Mouse (Mus musculus) left cerebral cortex, adult 8-10 months (tissue): Measurements from ENCODE around the gene Bdh1. TPM values are rescaled to one million over a fixed set of nuclear protein-coding genes. Genes with fewer than 3 reads are reported as not detected.
"Not testable (repeated sequence)": the region's sequence is repeated elsewhere in the genome, so short reads cannot be mapped to it uniquely, and the experiment has no call there.

Source experiments
- DNase-seq, 2 experiments: peaks; one replicate each; pipeline ENCODE4 v3.0.0; 2022; ENCODE audit warnings: low spot score in 2 of 2
- total RNA-seq, 4 experiments: library from RNA; stranded (reverse); gene quantifications; 2 replicates each; pipeline ENCODE4 v1.2.4; 2022

The Bdh1 gene
- total RNA-seq, 4 experiments from 2014 or later: 97.0 to 119 (median 97.8) TPM

- DNase-seq: no peak
These were observed 40.1 kb downstream of the Bdh1 start for GRCm38 (mm10) chr16:31462113-31462687.

- DNase-seq: no peak
These were observed 42.9 kb downstream of the Bdh1 start for GRCm38 (mm10) chr16:31464953-31465352.

- no peak for DNase-seq
These were observed 43.5 kb downstream of the Bdh1 start for GRCm38 (mm10) chr16:31465630-31466029.

GRCm38 (mm10) chr16:31466106-31466505 is 44.0 kb downstream of the Bdh1 start:
- no peak for DNase-seq

GRCm38 (mm10) chr16:31470819-31471218 is 48.7 kb downstream of the Bdh1 start:
- DNase-seq: not testable (repeated sequence)

GRCm38 (mm10) chr16:31471994-31472393 is 49.9 kb downstream of the Bdh1 start:
- DNase-seq: no peak

GRCm38 (mm10) chr16:31473226-31473625 is 51.1 kb downstream of the Bdh1 start:
- DNase-seq: no peak

- DNase-seq: no peak
These were observed 53.3 kb downstream of the Bdh1 start for GRCm38 (mm10) chr16:31475123-31475968.

- DNase-seq: no peak
These were observed 55.0 kb downstream of the Bdh1 start for GRCm38 (mm10) chr16:31476872-31477603.

GRCm38 (mm10) chr16:31485336-31485735 is 63.3 kb downstream of the Bdh1 start:
- no peak for DNase-seq

GRCm38 (mm10) chr16:31487266-31487665 is 65.2 kb downstream of the Bdh1 start:
- DNase-seq: no peak

GRCm38 (mm10) chr16:31489096-31489495 is 67.0 kb downstream of the Bdh1 start:
- no peak for DNase-seq

- DNase-seq: no peak
These were observed 68.9 kb downstream of the Bdh1 start for GRCm38 (mm10) chr16:31490967-31491366.

- no peak for DNase-seq
These were observed 71.0 kb downstream of the Bdh1 start for GRCm38 (mm10) chr16:31492921-31493549.

- DNase-seq: no peak
These were observed 71.5 kb downstream of the Bdh1 start for GRCm38 (mm10) chr16:31493550-31493965.

- peak in 1 of 2 experiments; percentile 78 for DNase-seq
These were observed 71.9 kb downstream of the Bdh1 start for GRCm38 (mm10) chr16:31493991-31494390.

- no peak for DNase-seq
These were observed 73.3 kb downstream of the Bdh1 start for GRCm38 (mm10) chr16:31495356-31495755.

- no peak for DNase-seq
These were observed 73.7 kb downstream of the Bdh1 start for GRCm38 (mm10) chr16:31495769-31496168.

- no peak for DNase-seq
These were observed 76.3 kb downstream of the Bdh1 start for GRCm38 (mm10) chr16:31498336-31498735.

- no peak for DNase-seq
These were observed 76.9 kb downstream of the Bdh1 start for GRCm38 (mm10) chr16:31499021-31499420.

GRCm38 (mm10) chr16:31499681-31500310 is 77.7 kb downstream of the Bdh1 start:
- peak in 1 of 2 experiments; percentile 74 for DNase-seq
